Mouse (Mus musculus): Measurements from ENCODE around the gene Eps15l1.

The Eps15l1 gene

DNA sequence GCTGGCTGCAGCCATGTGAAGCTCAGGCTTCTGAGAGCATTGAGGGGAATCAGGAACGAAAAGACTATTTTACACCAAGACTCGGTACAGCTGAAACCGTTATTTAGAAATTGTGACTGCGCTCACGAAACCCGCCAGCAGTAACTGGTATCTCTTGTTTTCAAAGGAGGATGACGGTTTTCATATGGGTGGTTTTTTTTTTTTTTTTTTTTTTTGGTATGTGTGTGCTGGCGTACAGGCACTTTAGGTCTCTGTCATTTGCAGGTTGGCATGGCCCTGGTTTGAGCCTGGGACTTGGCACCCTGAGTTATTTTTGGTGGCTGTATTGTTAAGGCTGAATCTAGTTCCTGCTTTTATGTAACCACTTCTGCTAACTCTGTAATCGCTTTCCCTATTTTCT lies 71.4 kb downstream of the Eps15l1 start:
- WGBS = 44% methylated on average over 9 of the region's 9 CpGs

DNA sequence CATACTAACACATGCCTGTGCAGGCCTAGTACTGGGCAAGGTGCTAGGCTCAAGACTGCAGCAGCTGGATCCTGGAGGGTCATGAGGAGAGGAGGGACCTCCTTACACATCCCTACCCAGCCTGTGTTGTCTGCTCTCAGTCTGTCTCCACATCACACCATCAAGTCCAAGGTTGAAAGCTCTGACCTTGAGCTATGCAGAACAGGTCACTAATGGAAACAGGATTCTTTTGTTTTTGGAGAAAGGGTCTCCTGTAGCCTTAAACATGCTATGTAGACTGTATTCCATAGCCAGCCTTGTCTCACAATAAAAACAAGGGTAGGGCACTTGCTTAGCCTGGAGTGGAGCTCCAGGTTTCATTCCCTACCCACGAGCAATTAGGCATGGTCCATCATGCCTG lies 72.3 kb downstream of the Eps15l1 start:
- 96% methylated on average over 1 of the region's 1 CpGs for WGBS

DNA sequence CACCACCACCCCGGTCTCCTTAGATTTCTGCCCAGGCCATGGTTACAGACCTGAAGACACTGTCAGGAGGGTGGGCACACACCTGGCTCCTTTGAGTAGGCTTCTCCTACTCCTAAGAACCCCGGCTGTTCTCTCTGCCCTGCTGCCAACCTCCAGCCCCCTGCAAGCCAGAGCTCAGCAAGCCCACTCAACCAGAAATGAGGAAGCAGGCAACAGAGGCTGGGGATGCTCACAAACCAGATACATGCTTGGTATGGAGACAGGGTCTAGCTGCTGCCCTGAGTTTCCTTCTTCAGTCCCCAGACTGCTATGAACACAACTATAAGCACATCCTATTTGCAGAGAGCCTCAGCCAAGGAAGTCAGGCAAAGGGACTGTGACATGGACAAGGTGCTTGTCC lies 73.1 kb downstream of the Eps15l1 start:
- 88% methylated on average over 2 of the region's 2 CpGs for WGBS

DNA sequence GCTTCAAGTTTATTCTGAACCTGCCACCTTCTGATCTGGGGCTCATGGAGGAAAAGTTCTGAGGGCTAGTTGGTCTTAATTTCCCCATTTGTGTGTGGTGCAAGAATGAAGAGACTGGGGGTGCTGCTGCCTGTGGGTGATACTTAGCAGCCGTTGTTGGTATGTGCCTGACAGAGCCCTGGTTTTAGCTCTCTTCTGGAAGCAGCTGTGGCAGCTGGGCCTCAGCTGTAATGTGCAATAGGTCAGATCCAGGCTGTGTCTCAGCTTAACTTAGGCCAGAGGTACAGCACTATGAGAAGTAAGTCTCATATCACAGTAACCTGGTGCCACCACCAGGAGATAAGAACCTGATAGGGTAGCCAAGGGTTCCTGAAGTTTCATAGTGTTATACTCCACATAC lies 73.7 kb downstream of the Eps15l1 start:
- 79% methylated on average over 1 of the region's 1 CpGs for WGBS

DNA sequence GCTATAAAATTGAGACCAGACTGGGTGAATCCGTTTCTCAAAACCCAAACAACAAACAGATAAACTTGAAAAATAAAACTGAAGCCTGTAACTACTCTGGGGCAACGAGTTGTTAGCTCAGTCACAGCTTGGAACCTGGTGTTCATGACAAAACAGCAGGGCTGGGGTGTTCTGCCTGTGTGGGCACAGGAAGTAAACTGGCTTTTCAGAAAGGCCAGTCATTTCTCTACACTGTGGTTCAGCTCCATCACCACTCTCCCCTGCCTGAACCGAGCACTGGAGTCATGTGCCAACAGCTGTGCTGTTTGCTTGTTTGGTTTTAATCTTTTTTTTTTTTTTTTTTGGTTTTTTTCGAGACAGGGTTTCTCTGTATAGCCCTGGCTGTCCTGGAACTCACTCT lies 77.5 kb downstream of the Eps15l1 start:
- WGBS = 60% methylated on average over 4 of the region's 4 CpGs

DNA sequence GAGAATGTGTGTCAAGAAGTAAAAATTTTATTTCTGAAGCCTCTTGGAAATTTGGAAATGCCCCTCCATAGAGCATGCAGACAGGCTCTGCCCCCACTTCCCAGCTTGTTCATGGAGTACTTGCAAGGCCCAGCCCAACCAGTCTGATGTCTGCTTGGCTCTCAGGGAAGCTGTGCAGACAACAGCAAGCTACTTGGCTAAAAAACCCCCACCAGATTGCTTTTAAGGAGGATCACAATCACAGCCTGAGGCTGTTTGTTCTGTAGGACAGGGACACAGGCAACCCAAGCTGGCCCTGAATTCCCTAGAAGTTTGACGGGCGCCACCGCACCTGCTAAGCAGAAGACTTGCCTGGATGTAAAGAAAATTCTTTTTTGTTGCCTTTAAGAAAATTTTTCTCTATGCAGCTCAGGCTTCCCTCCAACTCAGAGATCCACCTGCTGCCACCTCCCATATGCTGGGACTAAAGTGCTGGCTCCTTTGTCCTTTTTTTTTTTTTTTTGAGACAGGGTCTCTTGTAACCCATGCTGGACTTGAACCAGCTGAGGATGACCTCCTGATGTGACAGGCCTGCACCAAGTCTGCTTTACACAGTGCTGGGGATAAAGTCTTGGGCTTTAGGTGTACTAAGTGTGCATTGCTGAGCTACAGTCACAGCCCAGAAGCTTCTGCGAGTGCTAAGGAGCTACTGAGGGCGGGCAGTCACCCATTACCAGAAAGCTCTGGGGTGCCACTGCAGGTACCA lies 78.5 kb downstream of the Eps15l1 start:
- WGBS = 77% methylated on average over 5 of the region's 5 CpGs

DNA sequence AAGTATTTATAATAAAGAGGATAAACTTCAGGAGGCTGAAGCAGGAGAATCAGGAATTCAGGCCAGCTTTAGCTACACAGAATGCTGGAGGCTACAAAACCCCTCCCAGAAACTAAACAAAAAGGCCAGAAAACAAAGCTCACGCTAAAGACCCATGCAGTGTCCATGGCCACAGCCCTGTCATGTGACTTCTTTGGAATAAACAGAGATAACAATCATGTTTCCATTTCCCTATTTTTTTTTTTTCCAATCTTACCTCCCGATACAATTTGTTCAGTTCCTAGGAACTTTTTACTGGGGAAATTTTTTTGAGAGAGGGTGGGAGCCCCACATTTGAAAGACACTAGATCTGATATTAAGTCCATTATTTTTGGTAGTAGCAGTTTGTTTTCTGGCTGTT lies 85.0 kb downstream of the Eps15l1 start:
- WGBS = 81% methylated on average over 2 of the region's 2 CpGs

DNA sequence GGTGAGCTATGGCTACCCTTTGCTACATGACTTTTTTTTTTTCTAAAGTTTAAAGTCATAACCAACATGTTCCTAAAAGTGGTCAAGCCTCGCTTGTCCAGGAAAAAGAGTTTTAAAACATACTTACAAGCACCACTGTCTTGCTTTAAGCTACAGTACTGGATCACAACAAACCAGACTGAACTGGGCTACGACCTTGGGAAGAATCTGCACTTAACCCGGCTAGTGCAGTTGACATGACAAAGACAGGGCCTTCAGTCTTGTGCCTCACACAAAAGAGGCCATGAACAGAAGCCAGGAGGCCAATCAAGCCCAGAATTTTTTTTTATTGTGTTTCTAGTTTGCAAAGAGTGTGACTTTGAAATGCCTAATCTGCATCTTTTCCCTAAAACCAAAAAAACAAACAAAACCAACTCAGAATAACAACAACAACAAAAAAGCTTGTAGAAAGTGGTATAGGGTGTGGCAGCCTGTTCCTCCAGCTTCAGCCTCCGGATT lies 87.1 kb downstream of the Eps15l1 start:
- WGBS = 75% methylated on average over 4 of the region's 4 CpGs

DNA sequence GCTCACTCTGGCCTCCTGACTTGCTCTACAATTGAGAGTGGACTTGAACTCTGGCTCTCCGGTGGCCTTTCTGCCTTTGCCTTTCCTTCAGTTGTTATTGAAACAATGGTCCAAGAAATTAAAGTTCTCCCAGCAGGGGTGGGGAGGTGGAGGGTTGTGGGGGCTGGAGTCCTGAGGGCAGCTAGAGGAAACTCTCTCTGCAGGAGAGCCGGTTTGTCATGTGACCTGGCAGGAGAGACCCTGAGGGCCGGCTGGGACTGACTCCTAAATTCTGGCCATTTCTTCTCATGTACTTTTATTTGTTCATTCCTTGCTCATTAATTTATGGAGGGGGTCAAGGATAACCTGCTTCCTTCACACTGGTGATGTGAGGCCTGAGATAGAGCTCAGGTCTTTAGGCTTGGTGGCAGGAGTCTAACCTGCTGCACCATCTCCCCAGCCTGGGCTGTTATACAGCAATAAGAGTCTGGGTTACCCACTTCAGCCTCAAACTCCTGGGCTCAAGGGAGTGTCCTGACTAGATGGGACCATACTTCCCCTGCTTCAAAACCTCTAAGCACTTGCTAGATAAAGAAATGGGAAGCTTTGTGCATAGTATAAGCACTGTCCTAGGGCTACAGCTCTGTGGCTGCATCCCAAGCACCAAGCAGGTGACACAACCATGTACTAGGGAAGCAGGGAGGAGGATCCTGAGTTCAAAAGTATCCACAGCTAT lies 87.7 kb downstream of the Eps15l1 start:
- whole genome bisulfite sequencing = 58% methylated on average over 3 of the region's 3 CpGs

DNA sequence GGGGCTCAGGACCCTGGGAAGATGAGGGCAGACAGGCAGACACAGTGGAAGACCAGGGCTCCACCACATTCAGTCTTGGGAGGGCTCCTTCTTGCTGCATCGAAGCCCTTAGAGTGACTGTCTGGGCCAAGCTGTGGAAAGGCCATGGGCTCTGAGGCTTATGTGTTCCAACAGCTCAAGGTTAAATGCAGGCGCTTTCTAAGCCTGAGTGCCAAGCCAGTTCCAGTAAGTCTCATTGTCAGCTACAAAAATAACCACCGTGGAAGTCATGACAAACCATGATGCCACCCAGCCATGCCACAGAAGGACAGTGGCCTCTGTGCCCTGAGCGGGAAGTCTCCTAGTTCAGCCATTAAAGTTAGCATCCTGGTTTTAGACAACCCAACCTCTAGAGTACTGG lies 89.6 kb downstream of the Eps15l1 start:
- WGBS = 86% methylated on average over 4 of the region's 4 CpGs

DNA sequence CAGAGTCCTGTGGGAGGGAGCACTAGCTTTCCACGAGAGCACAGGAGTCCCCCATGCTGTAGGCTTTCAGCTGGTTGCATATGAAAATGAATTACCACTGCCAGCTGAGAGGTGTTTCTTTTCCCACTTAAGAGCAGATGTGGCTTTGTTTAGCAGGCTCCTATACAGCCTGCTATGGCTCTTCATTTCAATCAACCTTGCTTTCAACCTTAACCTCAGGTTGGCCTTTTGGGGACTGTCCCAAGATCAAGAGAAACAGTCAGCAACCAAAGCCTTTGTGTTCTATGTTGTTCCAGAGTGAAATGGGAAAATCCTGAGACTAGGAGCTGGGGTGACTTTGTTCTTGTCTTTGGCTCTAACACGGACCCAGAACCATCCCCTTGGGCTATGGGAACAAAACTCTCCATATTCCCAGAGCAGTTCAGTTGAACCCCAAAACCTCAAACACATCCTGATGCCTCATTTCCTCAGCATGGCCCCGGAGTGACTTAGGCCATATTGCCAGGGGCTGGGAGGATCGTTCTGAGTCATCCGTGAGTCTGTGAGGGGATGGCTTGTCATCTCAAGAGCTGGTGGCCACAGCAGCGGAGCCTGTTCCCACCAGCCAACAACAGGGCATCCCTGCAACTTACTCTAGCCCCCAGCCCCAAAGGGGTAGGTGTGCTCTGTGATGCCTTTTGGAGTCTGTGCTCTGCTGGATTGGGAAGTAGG lies 90.3 kb downstream of the Eps15l1 start:
- 82% methylated on average over 6 of the region's 6 CpGs for WGBS

DNA sequence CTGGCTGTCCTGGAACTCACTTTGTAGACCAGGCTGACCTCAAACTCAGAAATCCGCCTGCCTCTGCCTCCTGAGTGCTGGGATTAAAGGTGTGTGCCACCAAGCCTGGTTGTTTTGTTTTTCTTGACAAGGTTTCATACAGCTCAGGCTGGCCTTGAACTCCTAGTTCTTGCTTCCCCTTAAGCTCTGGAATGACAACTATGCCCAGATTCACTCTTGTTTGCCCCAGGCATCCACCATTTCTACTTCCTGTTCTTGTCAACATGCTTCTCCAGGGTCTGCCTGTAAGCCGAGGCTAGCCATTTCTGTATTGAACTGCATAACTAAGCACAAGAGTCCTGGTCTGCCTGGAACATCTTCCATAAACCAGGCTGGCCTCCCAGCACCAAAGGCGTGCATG lies 92.1 kb downstream of the Eps15l1 start:
- 92% methylated on average over 3 of the region's 3 CpGs for WGBS

DNA sequence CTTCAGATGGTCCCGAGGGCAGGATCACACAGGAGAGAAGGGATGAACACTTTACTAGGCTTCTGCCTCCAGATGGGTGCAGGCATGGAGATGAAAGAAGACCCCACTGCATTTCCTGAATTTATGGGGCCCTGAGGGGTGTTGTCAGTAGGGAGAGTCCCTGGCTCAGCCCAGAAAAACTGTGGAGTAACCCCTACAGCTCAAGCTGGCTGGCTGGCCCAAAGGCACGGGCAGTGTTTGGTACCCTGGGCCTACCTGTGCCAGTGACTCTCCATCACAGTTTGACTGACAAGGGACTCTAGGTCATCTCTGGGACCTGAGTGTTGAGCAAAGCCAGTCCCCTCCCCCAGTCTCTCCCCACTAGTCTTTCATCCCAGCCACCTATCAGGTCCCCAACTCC lies 96.6 kb downstream of the Eps15l1 start:
- WGBS = 81% methylated on average over 2 of the region's 2 CpGs

DNA sequence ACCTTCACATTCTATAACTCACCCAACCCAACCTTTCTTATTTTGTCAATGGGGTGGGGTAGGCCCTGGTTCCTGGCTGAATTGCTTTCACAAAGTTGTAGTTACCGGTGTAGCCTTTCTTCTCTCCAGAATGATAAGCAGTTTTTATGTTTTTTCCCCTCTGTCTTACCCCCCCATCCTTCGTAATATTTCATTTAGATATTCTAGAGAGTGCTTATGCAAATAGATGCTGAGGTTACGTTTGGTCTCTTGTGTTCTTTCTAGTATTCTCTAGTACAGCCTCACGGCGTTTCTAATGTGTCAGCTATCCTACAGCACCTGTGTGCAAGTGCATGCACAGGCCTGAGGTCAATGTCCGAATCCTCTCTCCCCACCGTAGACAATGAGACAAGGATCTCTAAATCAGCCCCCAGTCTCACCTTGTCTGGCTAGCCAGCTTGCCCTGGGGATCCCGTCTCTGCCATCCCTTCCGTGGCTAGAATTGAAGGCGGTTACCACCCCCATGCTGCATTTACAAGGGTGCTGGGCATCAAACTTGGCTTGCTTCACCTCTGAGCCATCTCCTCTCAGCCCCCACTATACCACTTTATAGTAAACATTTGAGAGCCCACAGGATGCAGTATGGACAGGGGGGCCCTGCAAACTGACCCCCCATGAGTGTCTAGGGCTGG lies 97.1 kb downstream of the Eps15l1 start:
- WGBS = 72% methylated on average over 10 of the region's 10 CpGs

DNA sequence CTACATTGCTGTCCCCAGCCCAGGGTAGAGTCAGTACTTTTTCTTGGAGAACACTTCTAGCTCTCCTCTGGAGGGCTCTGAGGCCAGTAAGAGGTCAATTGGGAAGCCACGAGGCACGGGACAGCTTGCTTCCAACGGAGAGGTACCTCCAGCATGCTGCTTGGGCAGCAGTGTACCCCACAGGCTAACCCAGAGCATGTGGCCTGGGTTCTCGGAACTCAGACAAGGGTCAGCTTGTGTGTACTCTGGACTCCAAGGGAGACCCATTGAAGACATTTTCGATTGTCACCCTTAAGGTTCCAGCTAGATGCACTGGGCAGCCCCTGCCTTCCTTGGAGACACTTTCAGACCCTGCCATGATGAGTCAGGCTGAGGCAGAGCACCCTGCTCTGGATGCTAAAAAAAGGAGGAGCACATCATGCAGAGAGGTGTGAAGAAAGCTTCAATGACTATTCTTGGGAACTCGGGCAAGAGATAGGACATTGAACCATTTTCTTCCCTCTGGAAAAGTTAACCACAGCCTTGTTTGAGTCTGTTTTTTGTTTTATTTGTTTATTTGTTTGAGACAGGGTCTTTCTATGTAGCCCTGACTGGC lies 98.0 kb downstream of the Eps15l1 start:
- 56% methylated on average over 6 of the region's 6 CpGs for WGBS

DNA sequence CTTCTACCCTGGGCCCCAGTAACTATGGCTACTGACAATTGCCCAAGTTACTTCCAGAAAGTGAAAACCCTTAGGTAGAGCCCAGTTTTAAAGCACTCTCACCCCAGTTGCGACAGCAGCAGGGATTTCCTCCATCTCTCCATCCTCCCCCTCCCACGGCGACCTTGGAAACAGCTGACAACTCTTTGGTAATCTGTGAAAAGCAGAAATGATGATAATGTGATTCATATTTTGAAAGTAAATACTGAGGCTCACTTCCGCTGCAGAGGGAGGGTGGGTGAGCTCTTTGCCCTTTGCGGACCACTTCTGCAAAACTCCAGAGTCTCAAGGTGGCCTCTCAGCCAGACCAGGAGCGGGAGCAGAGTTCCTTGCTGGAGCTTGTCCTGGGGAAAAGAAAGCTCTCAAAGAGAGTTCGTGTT lies 98.8 kb downstream of the Eps15l1 start:
- 54% methylated on average over 7 of the region's 7 CpGs for WGBS

DNA sequence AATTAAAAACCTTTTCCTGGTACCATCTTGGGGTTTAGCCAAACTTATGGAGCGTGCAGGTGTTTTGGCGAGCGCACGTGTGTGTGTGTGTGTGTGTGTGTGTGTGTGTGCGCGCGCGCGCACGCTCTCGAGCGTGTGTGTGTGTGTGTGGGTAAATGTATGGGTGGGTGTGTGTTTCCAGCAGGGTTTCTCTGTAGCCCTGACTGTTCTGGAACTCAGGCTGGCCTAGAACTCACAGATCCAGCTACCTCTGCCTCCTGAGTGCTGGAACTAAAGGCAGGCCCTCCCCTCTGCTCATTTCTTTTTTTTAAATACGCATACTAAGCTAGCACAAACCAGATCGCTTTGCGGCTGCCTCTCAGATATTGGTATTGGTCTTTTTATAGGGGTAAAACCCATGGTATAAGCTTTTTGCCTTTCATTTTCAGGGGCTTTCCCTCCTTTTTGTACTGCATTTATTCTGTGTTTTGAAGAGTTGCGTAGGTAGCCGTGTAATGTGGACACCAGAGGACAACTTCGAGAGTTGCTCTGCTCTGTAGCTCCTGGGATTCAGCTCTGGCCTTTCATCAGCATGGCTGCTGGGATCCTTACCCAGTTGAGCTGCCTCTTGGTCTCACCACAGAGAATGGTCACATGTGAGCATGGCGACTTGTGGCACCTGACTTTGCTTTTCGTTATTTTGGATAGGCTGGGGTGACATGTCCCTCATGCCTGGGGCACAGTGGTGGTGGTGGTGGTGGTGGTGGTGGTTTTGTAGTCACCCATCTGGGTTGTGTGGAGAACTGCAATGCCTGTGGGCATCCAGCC lies 99.4 kb downstream of the Eps15l1 start:
- 80% methylated on average over 20 of the region's 20 CpGs for WGBS

DNA sequence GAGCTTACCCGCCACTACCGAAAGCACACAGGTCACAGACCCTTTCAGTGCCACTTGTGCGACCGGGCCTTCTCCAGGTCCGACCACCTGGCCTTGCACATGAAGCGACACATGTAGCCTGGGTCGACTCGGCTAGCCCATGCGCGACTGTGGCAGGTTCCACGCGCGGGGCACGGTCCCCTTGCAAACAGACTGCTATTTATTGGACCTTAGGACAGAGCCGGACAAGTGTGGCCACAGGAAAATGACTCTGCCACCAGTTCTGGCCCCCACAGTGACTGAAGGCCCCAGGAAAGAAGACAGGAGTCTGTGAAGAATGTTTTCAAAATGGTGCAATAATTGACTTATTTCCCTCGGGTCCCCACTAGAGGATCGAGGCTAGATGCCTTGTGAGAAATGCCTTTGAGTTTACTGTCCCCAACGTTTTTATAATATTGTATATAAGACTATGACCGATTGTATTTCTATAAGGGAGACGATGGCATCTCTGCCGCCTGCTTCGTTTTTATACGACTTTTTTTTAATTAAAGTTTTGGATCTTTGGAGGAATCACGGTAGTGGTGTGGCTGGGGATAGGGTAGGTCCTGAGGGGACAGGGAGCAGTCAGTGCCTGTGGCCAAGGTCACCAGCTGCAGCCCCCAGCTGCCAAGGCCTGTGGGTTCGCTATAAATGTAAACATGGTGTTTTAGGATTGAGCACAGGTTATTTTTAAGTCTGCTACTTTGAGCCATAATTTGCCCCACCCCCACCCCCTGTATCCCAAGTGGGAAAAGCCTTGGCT lies 100.3 kb downstream of the Eps15l1 start:
- 66% methylated on average over 25 of the region's 25 CpGs for WGBS

DNA sequence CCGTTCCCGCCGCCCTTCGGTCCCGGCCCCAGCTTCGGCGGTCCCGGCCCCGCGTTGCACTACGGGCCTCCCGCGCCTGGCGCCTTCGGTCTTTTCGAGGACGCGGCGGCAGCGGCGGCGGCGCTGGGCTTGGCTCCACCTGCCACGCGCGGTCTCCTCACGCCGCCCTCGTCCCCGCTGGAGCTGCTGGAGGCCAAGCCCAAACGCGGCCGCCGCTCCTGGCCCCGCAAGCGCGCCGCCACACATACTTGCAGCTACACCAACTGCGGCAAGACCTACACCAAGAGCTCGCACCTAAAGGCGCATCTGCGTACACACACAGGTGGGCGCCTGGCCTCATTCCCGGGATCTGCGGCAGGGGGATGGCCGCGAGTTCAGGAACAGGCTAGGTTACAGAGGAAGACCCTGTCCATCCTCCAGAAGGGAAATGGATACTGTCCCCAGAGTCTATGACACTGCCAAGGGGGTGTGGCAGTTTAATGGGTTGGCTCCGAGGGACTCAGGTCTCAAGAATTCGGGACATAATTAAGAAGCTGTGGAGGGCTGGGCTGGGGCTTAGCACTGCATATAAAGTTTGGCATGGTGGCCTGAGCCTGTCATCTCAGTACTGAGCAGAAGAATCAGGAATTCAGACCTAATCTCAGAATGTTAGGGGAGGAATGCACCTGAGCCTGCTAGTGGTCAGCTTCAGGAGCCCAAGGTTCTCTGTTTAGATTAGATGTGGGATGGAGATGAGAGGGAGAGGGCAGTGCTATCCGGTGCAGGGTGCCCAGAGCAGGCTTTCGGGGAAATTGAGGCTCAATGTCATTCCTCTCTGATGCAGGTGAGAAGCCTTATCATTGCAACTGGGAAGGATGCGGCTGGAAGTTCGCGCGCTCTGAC lies 101.1 kb downstream of the Eps15l1 start:
- 10% methylated on average over 55 of the region's 55 CpGs for WGBS
